Mouse (Mus musculus): ENCODE measurements around the gene Fetub.

The Fetub gene

GRCm38 (mm10) chr16:22962256-22962655, 44.1 kb downstream of the Fetub start:
- DNase-seq (ENCODE audit: low read depth in 1 of 2, low spot score in 2 of 2) = no peak

GRCm38 (mm10) chr16:22963293-22963692, 45.2 kb downstream of the Fetub start:
- no peak for DNase-seq (ENCODE audit: low read depth in 1 of 2, low spot score in 2 of 2)

GRCm38 (mm10) chr16:22967383-22968030, 49.4 kb downstream of the Fetub start:
- no peak for DNase-seq (ENCODE audit: low read depth in 1 of 2, low spot score in 2 of 2)

All from monocyte, adult 2 months (primary cell).